Mouse (Mus musculus) MEL (cell line): ENCODE measurements around the gene Lgsn. TPM values are rescaled to one million over a fixed set of nuclear protein-coding genes. Genes with fewer than 3 reads are reported as not detected.

Source experiments
- DNase-seq: peaks from one replicate; pipeline ENCODE4 v3.0.0; 2011; ENCODE audit warnings: low read depth, low spot score
- H3K27ac ChIP-seq: 2 replicates; pipeline ENCODE4 v1.5.1; 2012; ENCODE audit warnings: low read depth, mild to moderate bottlenecking, control low read depth, low read length, moderate library complexity; ENCODE audit not compliant: control insufficient read depth
- H3K27me3 ChIP-seq, 2 experiments: fragments of 150-350 bp in 1 of 2; sonication (generic) in 1 of 2; 2 replicates each; pipeline ENCODE4 v1.6.1; 2012; ENCODE audit warnings: low read length in 2 of 2, mild to moderate bottlenecking in 2 of 2, improper control_type of control experiment in 1 of 2, moderate library complexity in 1 of 2; ENCODE audit not compliant: insufficient read depth in 2 of 2, control insufficient read depth in 1 of 2
- H3K36me3 ChIP-seq, 2 experiments: 2 replicates each; pipeline ENCODE4 v1.6.1; 2012 to 2014; ENCODE audit warnings: low read length in 2 of 2, improper control_type of control experiment in 1 of 2, inconsistent platforms in 1 of 2, mild to moderate bottlenecking in 1 of 2; ENCODE audit not compliant: insufficient read depth in 2 of 2, control insufficient read depth in 1 of 2
- H3K4me1 ChIP-seq, 2 experiments: fragments of 150-350 bp in 1 of 2; sonication (generic) in 1 of 2; 2 replicates each; pipeline ENCODE4 v1.6.1; 2012; ENCODE audit warnings: low read length in 2 of 2, improper control_type of control experiment in 1 of 2, mild to moderate bottlenecking in 1 of 2; ENCODE audit not compliant: insufficient read depth in 2 of 2, control insufficient read depth in 1 of 2
- H3K4me3 ChIP-seq, 2 experiments: fragments of 150-350 bp in 1 of 2; sonication (generic) in 1 of 2; 2 replicates each; pipeline ENCODE4 v1.5.1; 2012; ENCODE audit warnings: low read depth in 2 of 2, low read length in 2 of 2, mild to moderate bottlenecking in 2 of 2, moderate library complexity in 2 of 2, control low read depth in 1 of 2, improper control_type of control experiment in 1 of 2; ENCODE audit not compliant: control insufficient read depth in 1 of 2, insufficient read depth in 1 of 2
- H3K79me2 ChIP-seq: 2 replicates; pipeline ENCODE4 v1.6.1; 2012; ENCODE audit warnings: mild to moderate bottlenecking, low read length, moderate library complexity; ENCODE audit not compliant: control insufficient read depth, poor library complexity, insufficient read depth
- H3K9ac ChIP-seq: 2 replicates; pipeline ENCODE4 v1.6.1; 2012; ENCODE audit warnings: low read depth, mild to moderate bottlenecking, control low read depth, low read length, moderate library complexity; ENCODE audit not compliant: control insufficient read depth, poor library complexity, severe bottlenecking
- H3K9me3 ChIP-seq: fragments of 150-350 bp; sonication (generic); replicated peaks from 2 replicates; pipeline ENCODE4 v1.6.1; 2012; ENCODE audit warnings: mild to moderate bottlenecking, low read length, improper control_type of control experiment, moderate library complexity; ENCODE audit not compliant: insufficient read depth
- BHLHE40 ChIP-seq: IDR thresholded peaks from 2 replicates; pipeline ENCODE4 v1.6.1; 2012; ENCODE audit warnings: low read depth, mild to moderate bottlenecking, inconsistent platforms, low read length, improper control_type of control experiment, borderline replicate concordance
- CHD2 ChIP-seq: IDR thresholded peaks from 2 replicates; pipeline ENCODE4 v1.6.1; 2011; ENCODE audit warnings: low read length, improper control_type of control experiment
- ELF1 ChIP-seq: IDR thresholded peaks from 2 replicates; pipeline ENCODE4 v1.6.1; 2014; ENCODE audit warnings: low read depth, mild to moderate bottlenecking, inconsistent platforms, low read length, improper control_type of control experiment, moderate library complexity
- EP300 ChIP-seq, 2 experiments: IDR thresholded peaks; 2 replicates each; pipeline ENCODE4 v1.6.1; 2011; ENCODE audit warnings: improper control_type of control experiment in 2 of 2, low read length in 2 of 2, low read depth in 1 of 2, mild to moderate bottlenecking in 1 of 2
- ETS1 ChIP-seq: IDR thresholded peaks from 2 replicates; pipeline ENCODE4 v1.6.1; 2012; ENCODE audit warnings: low read depth, mild to moderate bottlenecking, inconsistent platforms, low read length, improper control_type of control experiment, moderate library complexity
- GABPA ChIP-seq: IDR thresholded peaks from 2 replicates; pipeline ENCODE4 v1.6.1; 2012; ENCODE audit warnings: low read depth, mild to moderate bottlenecking, inconsistent platforms, low read length, improper control_type of control experiment, moderate library complexity
- GATA1 ChIP-seq: IDR thresholded peaks from 2 replicates; pipeline ENCODE4 v1.6.1; 2011; ENCODE audit warnings: low read depth, low read length, improper control_type of control experiment
- MAFK ChIP-seq: IDR thresholded peaks from 2 replicates; pipeline ENCODE4 v1.6.1; 2011; ENCODE audit warnings: low read depth, mild to moderate bottlenecking, low read length, improper control_type of control experiment, borderline replicate concordance
- MAX ChIP-seq: IDR thresholded peaks from 2 replicates; pipeline ENCODE4 v1.6.1; 2011; ENCODE audit warnings: low read length, improper control_type of control experiment
- MEF2A ChIP-seq: IDR thresholded peaks from 2 replicates; pipeline ENCODE4 v1.6.1; 2014; ENCODE audit warnings: low read depth, mild to moderate bottlenecking, inconsistent platforms, low read length, improper control_type of control experiment; ENCODE audit not compliant: poor library complexity, insufficient replicate concordance, severe bottlenecking; ENCODE audit errors: extremely low read depth
- MXI1 ChIP-seq: IDR thresholded peaks from 2 replicates; pipeline ENCODE4 v1.6.1; 2011; ENCODE audit warnings: mild to moderate bottlenecking, low read depth, low read length, improper control_type of control experiment
- NRF1 ChIP-seq: IDR thresholded peaks from 2 replicates; pipeline ENCODE4 v1.6.1; 2014; ENCODE audit warnings: low read depth, mild to moderate bottlenecking, inconsistent platforms, low read length, improper control_type of control experiment, moderate library complexity; ENCODE audit not compliant: poor library complexity, insufficient read depth, severe bottlenecking
- POLR2A ChIP-seq, 2 experiments: IDR thresholded peaks; 2 replicates each; pipeline ENCODE4 v1.6.1; 2011 to 2012; ENCODE audit warnings: low read length in 2 of 2, mild to moderate bottlenecking in 2 of 2, control low read depth in 1 of 2, improper control_type of control experiment in 1 of 2, low read depth in 1 of 2, moderate library complexity in 1 of 2; ENCODE audit not compliant: control insufficient read depth in 1 of 2, insufficient read depth in 1 of 2, poor library complexity in 1 of 2
- POLR2AphosphoS5 ChIP-seq: IDR thresholded peaks from 2 replicates; pipeline ENCODE4 v1.6.1; 2012; ENCODE audit warnings: low read depth, borderline replicate concordance, mild to moderate bottlenecking, inconsistent platforms, low read length, moderate library complexity, mixed read lengths
- SIN3A ChIP-seq: IDR thresholded peaks from 2 replicates; pipeline ENCODE4 v1.6.1; 2012; ENCODE audit warnings: low read length, improper control_type of control experiment, inconsistent platforms
- TBP ChIP-seq: IDR thresholded peaks from 2 replicates; pipeline ENCODE4 v1.8.0; 2011; ENCODE audit warnings: low read depth, low read length, improper control_type of control experiment
- UBTF ChIP-seq: IDR thresholded peaks from 2 replicates; pipeline ENCODE4 v1.6.1; 2012; ENCODE audit warnings: low read depth, mild to moderate bottlenecking, inconsistent platforms, low read length, improper control_type of control experiment, moderate library complexity, borderline replicate concordance; ENCODE audit not compliant: insufficient read depth
- USF2 ChIP-seq, 2 experiments: IDR thresholded peaks; 2 replicates each; pipeline ENCODE4 v1.6.1; 2011 to 2012; ENCODE audit warnings: improper control_type of control experiment in 2 of 2, low read length in 2 of 2, borderline replicate concordance in 1 of 2, inconsistent platforms in 1 of 2, low read depth in 1 of 2, mild to moderate bottlenecking in 1 of 2; ENCODE audit not compliant: insufficient read depth in 1 of 2
- ZKSCAN1 ChIP-seq: IDR thresholded peaks from 2 replicates; pipeline ENCODE4 v1.6.1; 2012; ENCODE audit warnings: low read depth, mild to moderate bottlenecking, inconsistent platforms, low read length, improper control_type of control experiment, moderate library complexity
- polyA plus RNA-seq, 2 experiments: library from polyadenylated mRNA; stranded (reverse) in 1 of 2; unstranded in 1 of 2; fragments of >175 nt in 1 of 2; fragments of >200 nt in 1 of 2; gene quantifications; 2 replicates each; pipeline versions ENCODE4 v1.2.1 to v1.2.4; 2012; ENCODE audit warnings: low replicate concordance in 2 of 2, low read depth in 1 of 2; ENCODE audit not compliant: insufficient read length in 2 of 2, insufficient read depth in 1 of 2, missing spikeins in 1 of 2
- total RNA-seq: library from RNA; depleted of rRNA; stranded (reverse); fragments of 300-350 nt; gene quantifications from 2 replicates; pipeline ENCODE4 v1.2.3, GENCODE M21; 2012

Lgsn gene
- total and polyA plus RNA-seq, 3 experiments: not detected

GRCm38 (mm10) chr1:31195633-31196032, 19.4 kb downstream of the Lgsn start:
- no peak overlapping the region for H3K9ac ChIP-seq
- no peak for TF ChIP-seq SIN3A
- TF ChIP-seq MEF2A: no peak
- no peak for TF ChIP-seq MAX
- no peak for TF ChIP-seq EP300 (IDR thresholded peaks at IDR 0.05; ENCODE audit: low read depth in 1 of 2, low read length in 2 of 2)
- 0 out of 2 replicates have a peak, but pooled peaks have one; percentile 21 for TF ChIP-seq MAFK
- no peak overlapping the region for H3K27ac ChIP-seq
- no peaks in the 10 kb centered on the region for H3K36me3 ChIP-seq
- H3K4me1 ChIP-seq: no peaks in the 10 kb centered on the region
- no peak for DNase-seq
- no peak overlapping the region for H3K4me3 ChIP-seq
- H3K27me3 ChIP-seq: no peaks in the 10 kb centered on the region
- no peaks in the 10 kb centered on the region for H3K79me2 ChIP-seq
- no peaks in the 10 kb centered on the region for H3K9me3 ChIP-seq

- no peaks in the 10 kb centered on the region for H3K9me3 ChIP-seq
- no peak for DNase-seq
- H3K4me3 ChIP-seq: no peak overlapping the region
- no peaks in the 10 kb centered on the region for H3K79me2 ChIP-seq
- H3K27ac ChIP-seq: no peak overlapping the region
- no peaks in the 10 kb centered on the region for H3K27me3 ChIP-seq
- no peak for TF ChIP-seq MAX
- TF ChIP-seq ETS1: no peak
- no peak for TF ChIP-seq ELF1
- TF ChIP-seq EP300 (IDR thresholded peaks at IDR 0.05; ENCODE audit: low read depth in 1 of 2, low read length in 2 of 2): no peak
- TF ChIP-seq CHD2: no peak
- TF ChIP-seq MXI1: no peak
- no peak for TF ChIP-seq TBP
- no peak for TF ChIP-seq BHLHE40
- no peak for TF ChIP-seq GABPA
- TF ChIP-seq MAFK: no peak
- no peak for TF ChIP-seq UBTF
- TF ChIP-seq POLR2A (IDR thresholded peaks at IDR 0.05; ENCODE audit: control insufficient read depth in 1 of 2, insufficient read depth in 1 of 2, low read depth in 1 of 2, low read length in 2 of 2, poor library complexity in 1 of 2): no peak
- no peak for TF ChIP-seq GATA1
- TF ChIP-seq SIN3A: no peak
- TF ChIP-seq ZKSCAN1: no peak
- TF ChIP-seq POLR2AphosphoS5: no peak
- no peak for TF ChIP-seq NRF1
- TF ChIP-seq USF2 (IDR thresholded peaks at IDR 0.05; ENCODE audit: borderline replicate concordance in 1 of 2, insufficient read depth in 1 of 2, low read depth in 1 of 2, low read length in 2 of 2): no peak
- TF ChIP-seq, all 39 proteins: peak for 0
- Histone ChIP-seq H3K36me3 (no peaks in the 10 kb centered on the region), H3K4me1 (no peaks in the 10 kb centered on the region), H3K9ac (no peak overlapping the region)
These were observed 20.8 kb downstream of the Lgsn start for GRCm38 (mm10) chr1:31196959-31197358.
